Comparison of ENCODE assay signal across 18 mouse cellular contexts in the genomic region with DNA sequence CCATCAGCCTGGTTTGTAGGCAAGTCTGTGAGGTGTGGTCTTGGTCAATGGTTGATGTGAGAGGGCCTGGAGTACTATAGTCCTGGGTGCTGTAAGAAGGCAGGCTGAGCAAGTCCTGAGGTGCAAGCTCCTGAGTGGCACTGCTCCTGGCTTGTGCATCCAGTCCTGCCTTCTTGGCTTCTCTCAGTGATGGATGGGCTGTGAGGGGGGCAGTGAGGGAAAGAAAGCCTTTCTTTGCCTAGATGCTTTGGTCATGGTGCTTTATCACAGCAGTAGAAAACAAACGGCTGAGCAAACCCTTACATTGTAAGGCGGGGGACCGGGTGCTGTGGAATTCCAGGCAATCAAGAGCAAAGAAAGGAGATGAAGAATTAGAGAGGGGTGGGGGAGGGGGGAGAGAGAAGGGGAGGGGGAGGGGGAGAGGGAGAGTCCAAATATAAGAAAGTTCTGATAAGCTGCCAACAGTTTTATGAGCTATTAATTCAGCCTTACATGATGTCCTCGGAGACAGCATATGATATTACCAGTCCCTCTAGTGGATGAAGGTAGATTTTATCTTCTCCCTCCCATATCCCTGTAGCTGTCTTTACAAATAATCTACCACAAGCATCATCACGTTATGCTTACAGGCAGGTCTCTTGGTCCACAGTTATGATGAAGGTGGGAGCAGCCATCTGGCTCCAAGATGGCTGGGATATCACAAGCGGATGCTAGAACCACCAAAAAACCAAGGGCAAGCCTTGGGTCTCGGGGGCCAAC.
DNase-seq lines count a peak whose midpoint lies in the region; ATAC-seq and TF ChIP-seq lines count a peak whose summit lies in the region.
"Had no signal": no experiment of that assay in that cellular context is flagged by ENCODE, and none has a peak within 500 bp of the region (broad histone marks: within the 10 kb centered on the region; RNA-seq: fewer than 3 reads in every experiment).

No protein-coding gene starts in this region.

- no peaks in the 10 kb centered on the region for H3K27me3 ChIP-seq in forebrain, embryonic 14.5 days (replicated peaks; ENCODE audit: control insufficient read depth, insufficient read depth, low read length)
- H3K27me3 ChIP-seq in forebrain, embryonic 10.5 days (ENCODE audit: poor library complexity, severe bottlenecking) = peaks cover 24% of the 10 kb centered on the region
- H3K27me3 ChIP-seq in limb, embryonic 14.5 days (ENCODE audit: control insufficient read depth, insufficient read depth, low read length) = no peaks in the 10 kb centered on the region
- no peaks in the 10 kb centered on the region for H3K27me3 ChIP-seq in limb, embryonic 10.5 days (ENCODE audit: low read depth, poor library complexity, severe bottlenecking)
- H3K27me3 ChIP-seq in hindbrain, embryonic 13.5 days = peaks cover 18% of the 10 kb centered on the region; the same call in 1 of the 2 replicates
- H3K27me3 ChIP-seq in neural tube, embryonic 14.5 days (ENCODE audit: control insufficient read depth, insufficient read depth, low read length) = no peaks in the 10 kb centered on the region
- H3K27me3 ChIP-seq: embryonic facial prominence, embryonic 12.5 days; stomach, embryonic 15.5 days had no signal

- no peak overlapping the region for H3K27ac ChIP-seq in forebrain, embryonic 14.5 days (ENCODE audit: low read depth, low read length)
- H3K27ac ChIP-seq in forebrain, embryonic 10.5 days = no peak overlapping the region
- no peak overlapping the region for H3K27ac ChIP-seq in limb, embryonic 14.5 days (replicated peaks; ENCODE audit: low read depth, low read length)
- H3K27ac ChIP-seq in limb, embryonic 10.5 days = no peak overlapping the region
- no peak overlapping the region for H3K27ac ChIP-seq in hindbrain, embryonic 13.5 days
- no peak overlapping the region for H3K27ac ChIP-seq in neural tube, embryonic 14.5 days (ENCODE audit: low read depth, low read length)
- H3K27ac ChIP-seq: embryonic facial prominence, embryonic 12.5 days; forebrain, embryonic 12.5 days; heart, embryonic 13.5 days; limb, embryonic 12.5 days; stomach, embryonic 15.5 days had no signal

- no peak overlapping the region for H3K4me3 ChIP-seq in forebrain, embryonic 14.5 days (ENCODE audit: low read depth, low read length)
- no peak overlapping the region for H3K4me3 ChIP-seq in forebrain, embryonic 10.5 days
- no peak overlapping the region for H3K4me3 ChIP-seq in limb, embryonic 14.5 days (replicated peaks; ENCODE audit: low read length)
- no peak overlapping the region for H3K4me3 ChIP-seq in limb, embryonic 10.5 days
- no peak overlapping the region for H3K4me3 ChIP-seq in hindbrain, embryonic 13.5 days
- H3K4me3 ChIP-seq in neural tube, embryonic 14.5 days (ENCODE audit: low read depth, low read length) = no peak overlapping the region
- H3K4me3 ChIP-seq: embryonic facial prominence, embryonic 12.5 days; forebrain, embryonic 12.5 days; heart, embryonic 13.5 days; limb, embryonic 12.5 days; stomach, embryonic 15.5 days had no signal

- no peaks in the 10 kb centered on the region for H3K9me3 ChIP-seq in forebrain, embryonic 14.5 days (replicated peaks; ENCODE audit: control insufficient read depth, low read length)
- no peaks in the 10 kb centered on the region for H3K9me3 ChIP-seq in forebrain, embryonic 10.5 days
- no peaks in the 10 kb centered on the region for H3K9me3 ChIP-seq in limb, embryonic 14.5 days (ENCODE audit: control insufficient read depth, low read length)
- H3K9me3 ChIP-seq in limb, embryonic 10.5 days (replicated peaks) = no peaks in the 10 kb centered on the region
- no peaks in the 10 kb centered on the region for H3K9me3 ChIP-seq in hindbrain, embryonic 13.5 days
- H3K9me3 ChIP-seq in neural tube, embryonic 14.5 days (ENCODE audit: control insufficient read depth, low read length) = no peaks in the 10 kb centered on the region
- H3K9me3 ChIP-seq: embryonic facial prominence, embryonic 12.5 days; forebrain, embryonic 12.5 days; heart, embryonic 13.5 days; limb, embryonic 12.5 days; stomach, embryonic 15.5 days had no signal

- H3K9ac ChIP-seq in forebrain, embryonic 14.5 days (ENCODE audit: low read length) = no peak overlapping the region
- H3K9ac ChIP-seq in limb, embryonic 14.5 days (ENCODE audit: low read depth, low read length, severe bottlenecking) = no peak overlapping the region
- no peak overlapping the region for H3K9ac ChIP-seq in hindbrain, embryonic 13.5 days
- no peak overlapping the region for H3K9ac ChIP-seq in neural tube, embryonic 14.5 days (replicated peaks; ENCODE audit: low read depth, low read length)
- H3K9ac ChIP-seq: embryonic facial prominence, embryonic 12.5 days; forebrain, embryonic 12.5 days; heart, embryonic 13.5 days; limb, embryonic 12.5 days; stomach, embryonic 15.5 days had no signal

- no peak overlapping the region for H3K4me2 ChIP-seq in forebrain, embryonic 14.5 days (ENCODE audit: low read length)
- no peak overlapping the region for H3K4me2 ChIP-seq in limb, embryonic 14.5 days (replicated peaks; ENCODE audit: low read depth, low read length, severe bottlenecking)
- H3K4me2 ChIP-seq in hindbrain, embryonic 13.5 days = no peak overlapping the region
- H3K4me2 ChIP-seq in neural tube, embryonic 14.5 days (ENCODE audit: low read depth, low read length) = no peak overlapping the region
- H3K4me2 ChIP-seq: embryonic facial prominence, embryonic 12.5 days; forebrain, embryonic 12.5 days; heart, embryonic 13.5 days; limb, embryonic 12.5 days; stomach, embryonic 15.5 days had no signal

- no peaks in the 10 kb centered on the region for H3K4me1 ChIP-seq in forebrain, embryonic 14.5 days (ENCODE audit: control insufficient read depth, insufficient read depth, low read length)
- H3K4me1 ChIP-seq in forebrain, embryonic 10.5 days = peaks cover 22% of the 10 kb centered on the region
- peaks cover 6% of the 10 kb centered on the region; the same call in 1 of the 2 replicates for H3K4me1 ChIP-seq in limb, embryonic 14.5 days (ENCODE audit: control insufficient read depth, insufficient read depth, low read length)
- H3K4me1 ChIP-seq in limb, embryonic 10.5 days = no peaks in the 10 kb centered on the region
- H3K4me1 ChIP-seq in hindbrain, embryonic 13.5 days (replicated peaks) = peaks cover 5% of the 10 kb centered on the region; the same call in 1 of the 2 replicates
- H3K4me1 ChIP-seq in neural tube, embryonic 14.5 days (ENCODE audit: control insufficient read depth, insufficient read depth, low read length) = no peaks in the 10 kb centered on the region
- H3K4me1 ChIP-seq: forebrain, embryonic 12.5 days; heart, embryonic 13.5 days; stomach, embryonic 15.5 days had no signal

- no peak for TF ChIP-seq POLR2A in limb, embryonic 14.5 days (IDR thresholded peaks at IDR 0.05; ENCODE audit: borderline replicate concordance, extremely low read depth, insufficient read depth, insufficient read length)

- H3K36me3 ChIP-seq in forebrain, embryonic 14.5 days (ENCODE audit: control insufficient read depth, insufficient read depth, low read length) = no peaks in the 10 kb centered on the region
- H3K36me3 ChIP-seq in forebrain, embryonic 10.5 days (replicated peaks) = no peaks in the 10 kb centered on the region
- H3K36me3 ChIP-seq in limb, embryonic 14.5 days (ENCODE audit: control insufficient read depth, insufficient read depth, low read length) = no peaks in the 10 kb centered on the region
- no peaks in the 10 kb centered on the region for H3K36me3 ChIP-seq in limb, embryonic 10.5 days
- no peaks in the 10 kb centered on the region for H3K36me3 ChIP-seq in hindbrain, embryonic 13.5 days
- no peaks in the 10 kb centered on the region for H3K36me3 ChIP-seq in neural tube, embryonic 14.5 days (ENCODE audit: control insufficient read depth, insufficient read depth, low read length)
- H3K36me3 ChIP-seq: embryonic facial prominence, embryonic 12.5 days; forebrain, embryonic 12.5 days; heart, embryonic 13.5 days; limb, embryonic 12.5 days; stomach, embryonic 15.5 days had no signal

- 72% methylated on average over 7 of the region's 7 CpGs for WGBS in forebrain, embryonic 14.5 days
- WGBS in forebrain, embryonic 10.5 days = 73% methylated on average over 7 of the region's 7 CpGs
- 64% methylated on average over 7 of the region's 7 CpGs for WGBS in limb, embryonic 14.5 days
- WGBS in limb, embryonic 10.5 days = 71% methylated on average over 7 of the region's 7 CpGs
- 43% methylated on average over 7 of the region's 7 CpGs for WGBS in hindbrain, embryonic 13.5 days
- 33% methylated on average over 7 of the region's 7 CpGs for WGBS in neural tube, embryonic 14.5 days

- DNase-seq in forebrain, embryonic 14.5 days (ENCODE audit: low spot score) = peak; percentile 49
- DNase-seq in forebrain, embryonic 10.5 days (ENCODE audit: extremely low spot score, low spot score) = no peak
- DNase-seq in limb, embryonic 14.5 days (ENCODE audit: low spot score) = peak; percentile 38
- no peak for DNase-seq in limb, embryonic 10.5 days (ENCODE audit: low spot score)
- DNase-seq in urinary bladder, adult 2 months (ENCODE audit: low spot score) = no peak
- no peak for DNase-seq in c-Kit-positive CD71-positive TER-119-positive erythroid progenitor cells, embryonic 14.5 days (ENCODE audit: low spot score)
- DNase-seq: cerebellum, adult 9-10 months; gastrocnemius, postnatal 25 days; kidney, postnatal 14 days; layer of hippocampus, postnatal 36 days; thymus, postnatal 25 days had no signal

- no peak for ATAC-seq in forebrain, embryonic 14.5 days
- ATAC-seq in limb, embryonic 14.5 days (ENCODE audit: low FRiP score, low read depth) = no peak
- ATAC-seq in hindbrain, embryonic 13.5 days (ENCODE audit: low FRiP score) = peak; percentile 59
- ATAC-seq in neural tube, embryonic 14.5 days (ENCODE audit: low read depth) = peak; percentile 71

Comparison
In these comparisons a context has a peak if more than half of its experiments do, and no peak if none do; other contexts are left out.
1. DNase-seq: peak in forebrain, embryonic 14.5 days (single experiment) and limb, embryonic 14.5 days (single experiment); none in forebrain, embryonic 10.5 days (single experiment), limb, embryonic 10.5 days (single experiment), urinary bladder, adult 2 months (single experiment) and c-Kit-positive CD71-positive TER-119-positive erythroid progenitor cells, embryonic 14.5 days (single experiment).
2. ATAC-seq: peak in hindbrain, embryonic 13.5 days (single experiment) and neural tube, embryonic 14.5 days (single experiment); none in forebrain, embryonic 14.5 days (single experiment) and limb, embryonic 14.5 days (single experiment).